Mouse (Mus musculus) myocyte (in vitro differentiated cells): Measurements from ENCODE around the gene Fn1.

Source experiments
- MAX ChIP-seq: IDR thresholded peaks from one replicate; pipeline ENCODE4 v1.6.1; 2011; ENCODE audit warnings: low read depth, mild to moderate bottlenecking, control low read depth
- MYOG ChIP-seq, 3 experiments: IDR thresholded peaks; one replicate each; pipeline ENCODE4 v1.6.1; 2011; ENCODE audit warnings: control low read depth in 2 of 3, low read depth in 2 of 3, mild to moderate bottlenecking in 2 of 3; ENCODE audit not compliant: insufficient read length in 2 of 3, control insufficient read depth in 1 of 3, insufficient read depth in 1 of 3
- POLR2A ChIP-seq: IDR thresholded peaks from one replicate; pipeline ENCODE4 v1.6.1; 2011; ENCODE audit warnings: low read depth, mild to moderate bottlenecking, control low read depth, moderate library complexity; ENCODE audit not compliant: insufficient read length
- SRF ChIP-seq: IDR thresholded peaks from one replicate; pipeline ENCODE4 v1.6.1; 2011; ENCODE audit warnings: low read depth; ENCODE audit not compliant: control insufficient read depth, insufficient read length
- TCF12 ChIP-seq: IDR thresholded peaks from one replicate; pipeline ENCODE4 v1.6.1; 2011; ENCODE audit warnings: mild to moderate bottlenecking, control low read depth; ENCODE audit not compliant: poor library complexity, insufficient read depth, severe bottlenecking
- USF1 ChIP-seq: IDR thresholded peaks from one replicate; pipeline ENCODE4 v1.6.1; 2011; ENCODE audit warnings: low read depth, mild to moderate bottlenecking, control low read depth, moderate library complexity

DNA sequence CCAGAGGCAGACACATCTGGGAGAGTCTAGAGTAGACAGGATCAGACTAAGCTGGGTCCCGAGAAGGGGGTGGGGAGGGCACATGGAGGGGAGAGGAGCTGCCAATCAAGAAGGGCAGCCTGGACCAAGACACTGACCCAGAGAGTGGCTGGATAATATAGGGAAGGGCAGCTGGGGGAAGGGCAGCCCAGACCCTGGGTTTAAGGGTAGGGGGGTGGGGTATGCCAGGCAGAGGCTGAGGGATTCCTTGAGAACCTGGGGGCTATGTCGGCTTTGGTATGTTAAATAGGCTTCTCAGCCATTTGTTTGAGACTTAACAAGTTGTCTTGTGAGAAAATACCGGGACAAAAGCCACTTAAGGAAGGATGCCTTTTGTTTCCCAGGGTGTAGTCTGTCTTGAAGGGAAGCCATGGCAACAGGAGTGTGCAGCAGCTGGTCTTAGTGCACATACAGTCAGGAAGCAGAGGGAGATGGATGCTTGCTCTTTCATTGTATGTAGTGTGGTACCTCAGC, 20.5 kb upstream of the Fn1 start:
- TF ChIP-seq POLR2A (no peak), USF1 (no peak), SRF (no peak), TCF12 (no peak), MYOG (IDR thresholded peaks at IDR 0.05; ENCODE audit: control insufficient read depth in 1 of 3, insufficient read depth in 1 of 3, insufficient read length in 2 of 3, low read depth in 2 of 3) (no peak), MAX (no peak)
